Mouse (Mus musculus) embryonic facial prominence, embryonic 15.5 days (tissue): ENCODE data around the gene Pitpnm3. TPM values are rescaled to one million over a fixed set of nuclear protein-coding genes. Genes with fewer than 3 reads are reported as not detected.

Experiments used
- ATAC-seq: fragments of 200-750 bp; cut with Nextera tagmentation; 2 replicates; pipeline ENCODE4 v1.8.0; 2017; ENCODE audit warnings: low read depth, moderate TSS enrichment; ENCODE audit not compliant: insufficient number of reproducible peaks, low FRiP score, low TSS enrichment
- H3K27ac ChIP-seq: fragments of 300-500 bp; sonication (generic); replicated peaks from 2 replicates; pipeline ENCODE4 v1.5.1; 2015; ENCODE audit warnings: mild to moderate bottlenecking, inconsistent platforms
- H3K27me3 ChIP-seq: fragments of 300-500 bp; sonication (generic); 2 replicates; pipeline ENCODE4 v1.6.1; 2015; ENCODE audit warnings: inconsistent platforms
- H3K36me3 ChIP-seq: fragments of 300-500 bp; sonication (generic); 2 replicates; pipeline ENCODE4 v1.6.1; 2015; ENCODE audit warnings: mild to moderate bottlenecking, inconsistent platforms
- H3K4me1 ChIP-seq: fragments of 300-500 bp; sonication (generic); 2 replicates; pipeline ENCODE4 v1.6.1; 2015; ENCODE audit warnings: inconsistent platforms
- H3K4me2 ChIP-seq: fragments of 300-500 bp; sonication (generic); replicated peaks from 2 replicates; pipeline ENCODE4 v1.6.1; 2015; ENCODE audit warnings: mild to moderate bottlenecking, inconsistent platforms
- H3K4me3 ChIP-seq: fragments of 300-500 bp; sonication (generic); replicated peaks from 2 replicates; pipeline ENCODE4 v1.5.1; 2015; ENCODE audit warnings: mild to moderate bottlenecking, inconsistent platforms
- H3K9ac ChIP-seq: fragments of 300-500 bp; sonication (generic); 2 replicates; pipeline ENCODE4 v1.6.1; 2015; ENCODE audit warnings: inconsistent platforms
- H3K9me3 ChIP-seq: fragments of 300-500 bp; sonication (generic); replicated peaks from 2 replicates; pipeline ENCODE4 v1.6.1; 2016; ENCODE audit warnings: inconsistent platforms
- WGBS: fragments of 180-500 bp; shearing (Covaris S2); methylation state at CpG from one replicate; pipeline ENCODE4 v1.1.7; 2015; 5-methylcytosine and 5-hydroxymethylcytosine counted together
- polyA plus RNA-seq: library from polyadenylated mRNA; unstranded; fragments of >200 nt; fragmentation: Nextera tagmentation; extraction: Ambion mirVana; gene quantifications from 2 replicates; pipeline ENCODE4 v1.2.1, GENCODE M21; 2015

Gene Pitpnm3
- polyA plus RNA-seq, 1 experiment from 2014 or later, result 2.0 TPM

- Histone ChIP-seq H3K4me2 (no peak overlapping the region), H3K4me1 (peaks cover 5% of the 10 kb centered on the region; the same call in 1 of the 2 replicates), H3K9me3 (no peaks in the 10 kb centered on the region), H3K9ac (no peak overlapping the region), H3K36me3 (no peaks in the 10 kb centered on the region), H3K27me3 (peaks cover 12% of the 10 kb centered on the region), H3K4me3 (no peak overlapping the region), H3K27ac (no peak overlapping the region)
- WGBS, result 79% methylated on average over 3 of the region's 3 CpGs
- ATAC-seq, result no peak
Observed at GRCm38 (mm10) chr11:72032589-72032988, 103.0 kb downstream of the Pitpnm3 start.

- Histone ChIP-seq H3K4me2 (no peak overlapping the region), H3K27ac (no peak overlapping the region), H3K9me3 (no peaks in the 10 kb centered on the region), H3K4me1 (peaks cover 5% of the 10 kb centered on the region; the same call in 1 of the 2 replicates), H3K9ac (no peak overlapping the region), H3K27me3 (peaks cover 8% of the 10 kb centered on the region), H3K4me3 (no peak overlapping the region), H3K36me3 (no peaks in the 10 kb centered on the region)
- ATAC-seq, result no peak
- 74% methylated on average over 4 of the region's 4 CpGs for WGBS
Observed at GRCm38 (mm10) chr11:72032091-72032490, 103.5 kb downstream of the Pitpnm3 start.

- ATAC-seq, result no peak
- Histone ChIP-seq H3K27me3 (peaks cover 8% of the 10 kb centered on the region), H3K4me3 (no peak overlapping the region), H3K36me3 (no peaks in the 10 kb centered on the region), H3K4me1 (peaks cover 5% of the 10 kb centered on the region; the same call in 1 of the 2 replicates), H3K27ac (no peak overlapping the region), H3K9ac (no peak overlapping the region), H3K9me3 (no peaks in the 10 kb centered on the region), H3K4me2 (no peak overlapping the region)
- WGBS, result 86% methylated on average over 7 of the region's 7 CpGs
Observed at GRCm38 (mm10) chr11:72031353-72031752, 104.2 kb downstream of the Pitpnm3 start.

GRCm38 (mm10) chr11:72029143-72029542, 106.4 kb downstream of the Pitpnm3 start:
- no peaks in the 10 kb centered on the region for H3K36me3 ChIP-seq
- no peak overlapping the region for H3K4me3 ChIP-seq
- H3K4me2 ChIP-seq, result no peak overlapping the region
- H3K9me3 ChIP-seq, result no peaks in the 10 kb centered on the region
- peaks cover 5% of the 10 kb centered on the region; the same call in 1 of the 2 replicates for H3K4me1 ChIP-seq
- no peak; the same call in 1 of the 2 replicates for ATAC-seq
- H3K27me3 ChIP-seq, result peaks cover 8% of the 10 kb centered on the region
- no peak overlapping the region for H3K27ac ChIP-seq
- 17% methylated on average over 23 of the region's 23 CpGs for WGBS
- no peak overlapping the region for H3K9ac ChIP-seq

GRCm38 (mm10) chr11:72027836-72028235, 107.7 kb downstream of the Pitpnm3 start:
- Histone ChIP-seq H3K9ac (no peak overlapping the region), H3K36me3 (no peaks in the 10 kb centered on the region), H3K27ac (no peak overlapping the region), H3K9me3 (no peaks in the 10 kb centered on the region), H3K4me3 (no peak overlapping the region), H3K4me2 (no peak overlapping the region), H3K27me3 (peaks cover 8% of the 10 kb centered on the region), H3K4me1 (peaks cover 8% of the 10 kb centered on the region)
- WGBS, result 60% methylated on average over 9 of the region's 9 CpGs
- ATAC-seq, result no peak

- Histone ChIP-seq H3K4me3 (no peak overlapping the region), H3K27ac (no peak overlapping the region), H3K4me1 (peaks cover 8% of the 10 kb centered on the region), H3K27me3 (peaks cover 8% of the 10 kb centered on the region), H3K9ac (no peak overlapping the region), H3K9me3 (no peaks in the 10 kb centered on the region), H3K36me3 (no peaks in the 10 kb centered on the region), H3K4me2 (no peak overlapping the region)
- no peak for ATAC-seq
- 85% methylated on average over 9 of the region's 9 CpGs for WGBS
Observed at GRCm38 (mm10) chr11:72026516-72026915, 109.1 kb downstream of the Pitpnm3 start.

- no peaks in the 10 kb centered on the region for H3K9me3 ChIP-seq
- H3K4me1 ChIP-seq, result peaks cover 8% of the 10 kb centered on the region
- peaks cover 8% of the 10 kb centered on the region for H3K27me3 ChIP-seq
- no peak overlapping the region for H3K9ac ChIP-seq
- ATAC-seq, result no peak
- WGBS, result 41% methylated on average over 5 of the region's 5 CpGs
- no peaks in the 10 kb centered on the region for H3K36me3 ChIP-seq
- H3K4me3 ChIP-seq, result no peak overlapping the region
- H3K27ac ChIP-seq, result no peak overlapping the region
- H3K4me2 ChIP-seq, result no peak overlapping the region
Observed at GRCm38 (mm10) chr11:72025843-72026242, 109.7 kb downstream of the Pitpnm3 start.

- Histone ChIP-seq H3K4me2 (no peak overlapping the region), H3K9ac (no peak overlapping the region), H3K9me3 (no peaks in the 10 kb centered on the region), H3K27me3 (peaks cover 4% of the 10 kb centered on the region; the same call in 1 of the 2 replicates), H3K4me3 (no peak overlapping the region), H3K4me1 (peaks cover 8% of the 10 kb centered on the region), H3K27ac (no peak overlapping the region), H3K36me3 (no peaks in the 10 kb centered on the region)
- 21% methylated on average over 5 of the region's 5 CpGs for WGBS
- no peak for ATAC-seq
Observed at GRCm38 (mm10) chr11:72024193-72024781, 111.3 kb downstream of the Pitpnm3 start.

- Histone ChIP-seq H3K9ac (no peak overlapping the region), H3K27me3 (no peaks in the 10 kb centered on the region), H3K36me3 (no peaks in the 10 kb centered on the region), H3K4me2 (no peak overlapping the region), H3K4me1 (peaks cover 4% of the 10 kb centered on the region), H3K4me3 (no peak overlapping the region), H3K27ac (no peak overlapping the region), H3K9me3 (no peaks in the 10 kb centered on the region)
- 39% methylated on average over 10 of the region's 10 CpGs for WGBS
- ATAC-seq, result no peak
Observed at GRCm38 (mm10) chr11:72023581-72023980, 112.0 kb downstream of the Pitpnm3 start.

GRCm38 (mm10) chr11:72022827-72023226, 112.8 kb downstream of the Pitpnm3 start:
- H3K9me3 ChIP-seq, result no peaks in the 10 kb centered on the region
- H3K27ac ChIP-seq, result no peak overlapping the region
- H3K4me2 ChIP-seq, result no peak overlapping the region
- H3K27me3 ChIP-seq, result no peaks in the 10 kb centered on the region
- no peak overlapping the region for H3K9ac ChIP-seq
- ATAC-seq, result no peak
- H3K36me3 ChIP-seq, result no peaks in the 10 kb centered on the region
- H3K4me1 ChIP-seq, result peaks cover 4% of the 10 kb centered on the region
- H3K4me3 ChIP-seq, result no peak overlapping the region
- WGBS, result 54% methylated on average over 6 of the region's 6 CpGs

GRCm38 (mm10) chr11:72021015-72021414, 114.6 kb downstream of the Pitpnm3 start:
- H3K27ac ChIP-seq, result no peak overlapping the region
- no peaks in the 10 kb centered on the region for H3K9me3 ChIP-seq
- H3K9ac ChIP-seq, result no peak overlapping the region
- H3K4me2 ChIP-seq, result no peak overlapping the region
- no peaks in the 10 kb centered on the region for H3K27me3 ChIP-seq
- ATAC-seq, result no peak
- H3K4me3 ChIP-seq, result no peak overlapping the region
- 73% methylated on average over 4 of the region's 4 CpGs for WGBS
- peaks cover 4% of the 10 kb centered on the region for H3K4me1 ChIP-seq
- H3K36me3 ChIP-seq, result no peaks in the 10 kb centered on the region

GRCm38 (mm10) chr11:72017253-72017601, 118.4 kb downstream of the Pitpnm3 start:
- no peak for ATAC-seq
- WGBS, result 54% methylated on average over 9 of the region's 9 CpGs

More at GRCm38 (mm10) chr11:72017253-72017601, 118.4 kb downstream of the Pitpnm3 start:
- no peaks in the 10 kb centered on the region for H3K27me3 ChIP-seq
- H3K4me2 ChIP-seq, result no peak overlapping the region
- H3K9me3 ChIP-seq, result no peaks in the 10 kb centered on the region
- no peaks in the 10 kb centered on the region for H3K36me3 ChIP-seq
- H3K4me3 ChIP-seq, result no peak overlapping the region
- no peak overlapping the region for H3K27ac ChIP-seq
- H3K4me1 ChIP-seq, result no peaks in the 10 kb centered on the region; the same call in 1 of the 2 replicates
- H3K9ac ChIP-seq, result no peak overlapping the region
